Mouse (Mus musculus) CH12.LX (cell line): Measurements from ENCODE around the gene Pds5a. TPM values are rescaled to one million over a fixed set of nuclear protein-coding genes. Genes with fewer than 3 reads are reported as not detected.
"Not testable (repeated sequence)": the region's sequence is repeated elsewhere in the genome, so short reads cannot be mapped to it uniquely, and the experiment has no call there.

Experiments used
- DNase-seq: peaks from one replicate; pipeline ENCODE4 v3.0.0-alpha.2; 2013; ENCODE audit errors: extremely low read depth
- H3K27ac ChIP-seq: 2 replicates; pipeline ENCODE4 v1.5.1; 2012; ENCODE audit warnings: low read depth, mild to moderate bottlenecking, control low read depth, moderate library complexity; ENCODE audit not compliant: insufficient read depth
- H3K27me3 ChIP-seq: replicated peaks from 2 replicates; pipeline ENCODE3; 2012; ENCODE audit warnings: inconsistent platforms
- H3K36me3 ChIP-seq, 2 experiments: replicated peaks in 1 of 2; 2 replicates each; pipeline versions ENCODE3 to v1.6.1; 2012; ENCODE audit warnings: inconsistent platforms in 1 of 2, low read length in 1 of 2, mild to moderate bottlenecking in 1 of 2, mixed read lengths in 1 of 2, moderate library complexity in 1 of 2; ENCODE audit not compliant: control insufficient read depth in 1 of 2, insufficient read depth in 1 of 2
- H3K4me1 ChIP-seq, 2 experiments: 2 replicates each; pipeline ENCODE4 v1.6.1; 2012; ENCODE audit warnings: inconsistent platforms in 1 of 2, moderate library complexity in 1 of 2; ENCODE audit not compliant: insufficient read depth in 2 of 2, control insufficient read depth in 1 of 2
- H3K4me2 ChIP-seq: 2 replicates; pipeline ENCODE4 v1.6.1; 2012; ENCODE audit warnings: low read depth, mild to moderate bottlenecking, control low read depth; ENCODE audit not compliant: poor library complexity, insufficient read depth, severe bottlenecking
- H3K4me3 ChIP-seq, 3 experiments: fragments of 150-350 bp in 1 of 3; sonication (generic) in 1 of 3; replicated peaks in 1 of 3; 2 replicates each; pipeline versions ENCODE3 to v1.5.1; 2011 to 2012; ENCODE audit warnings: low read depth in 2 of 3, low read length in 2 of 3, mild to moderate bottlenecking in 2 of 3, moderate library complexity in 2 of 3, control low read depth in 1 of 3, improper control_type of control experiment in 1 of 3, inconsistent platforms in 1 of 3, mixed read lengths in 1 of 3; ENCODE audit not compliant: poor library complexity in 1 of 3
- H3K79me2 ChIP-seq: replicated peaks from 2 replicates; pipeline ENCODE4 v1.6.1; 2012; ENCODE audit warnings: mild to moderate bottlenecking, moderate library complexity; ENCODE audit not compliant: control insufficient read depth, poor library complexity, insufficient read depth, severe bottlenecking; ENCODE audit errors: extremely low read depth
- H3K9ac ChIP-seq: 2 replicates; pipeline ENCODE4 v1.6.1; 2012; ENCODE audit warnings: low read depth, mild to moderate bottlenecking, control low read depth, moderate library complexity; ENCODE audit not compliant: insufficient read depth
- H3K9me3 ChIP-seq: replicated peaks from 2 replicates; pipeline ENCODE3; 2012; ENCODE audit warnings: low read length, inconsistent platforms, mixed read lengths
- ETS1 ChIP-seq: conservative IDR thresholded peaks from 2 replicates; pipeline ENCODE4 v1.6.1; 2012; ENCODE audit warnings: low read depth, mild to moderate bottlenecking, inconsistent platforms, low read length, improper control_type of control experiment, moderate library complexity
- IRF4 ChIP-seq: IDR thresholded peaks from 2 replicates; pipeline ENCODE4 v1.6.1; 2014; ENCODE audit warnings: low read depth, mild to moderate bottlenecking, inconsistent platforms, low read length, improper control_type of control experiment
- MAZ ChIP-seq: IDR thresholded peaks from 2 replicates; pipeline ENCODE4 v1.6.1; 2012; ENCODE audit warnings: low read depth, mild to moderate bottlenecking, inconsistent platforms, low read length, improper control_type of control experiment, moderate library complexity
- SIN3A ChIP-seq: IDR thresholded peaks from 2 replicates; pipeline ENCODE4 v1.6.1; 2012; ENCODE audit warnings: low read length, improper control_type of control experiment, inconsistent platforms
- TCF12 ChIP-seq: IDR thresholded peaks from 2 replicates; pipeline ENCODE4 v1.6.1; 2014; ENCODE audit warnings: low read depth, mild to moderate bottlenecking, inconsistent platforms, low read length, improper control_type of control experiment
- ZNF384 ChIP-seq: IDR thresholded peaks from 2 replicates; pipeline ENCODE4 v1.6.1; 2012; ENCODE audit warnings: low read depth, low read length, improper control_type of control experiment, inconsistent platforms
- dilution Hi-C: fragments of 300-500 bp; cut with MboI; formaldehyde crosslinking; loops from 2 replicates; pipeline ENCODE4 v1.14.3; 2020; ENCODE audit warnings: low sequenced_read_pairs; ENCODE audit not compliant: extremely low pct_unique_long_range_greater_than_20kb, extremely low pct_ligation_motif_present
- in situ Hi-C: fragments of 300-500 bp; cut with MboI; formaldehyde crosslinking; loops from 3 replicates; pipeline ENCODE4 v1.14.3; 2019; ENCODE audit warnings: low sequenced_read_pairs, low pct_ligation_motif_present, low pct_unique_long_range_greater_than_20kb, mixed read lengths
- polyA plus RNA-seq: library from polyadenylated mRNA; unstranded; fragments of >175 nt; gene quantifications from 2 replicates; pipeline ENCODE4 v1.2.1, GENCODE M21; 2012; ENCODE audit warnings: low read depth; ENCODE audit not compliant: insufficient read length
- total RNA-seq, 2 experiments: library from RNA; depleted of rRNA; stranded (reverse); fragments of 300-350 nt in 1 of 2; fragments of >200 nt in 1 of 2; gene quantifications; 2 replicates each; pipeline ENCODE4 v1.2.3; 2012 to 2014

Pds5a gene
- total and polyA plus RNA-seq, 3 experiments, result 126 to 178 (median 140) TPM

DNA sequence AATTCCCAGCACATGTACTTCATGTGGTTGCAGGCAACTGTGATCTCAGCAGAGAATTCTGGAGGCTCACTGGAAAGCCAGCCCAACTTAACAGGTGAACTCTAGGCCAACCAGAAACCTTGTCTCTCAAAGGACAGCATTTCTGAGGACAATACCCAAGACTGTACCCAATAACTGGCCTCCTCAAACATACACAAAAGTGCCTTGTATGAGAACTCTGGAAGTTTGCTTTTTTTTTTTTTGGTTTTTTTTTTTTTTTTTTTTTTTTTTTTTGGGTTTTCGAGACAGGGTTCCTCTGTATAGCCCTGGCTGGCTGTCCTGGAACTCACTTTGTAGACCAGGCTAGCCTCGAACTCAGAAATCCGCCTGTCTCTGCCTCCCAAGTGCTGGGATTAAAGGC is 4.0 kb downstream of the Pds5a start:
- H3K9me3 ChIP-seq, H3K4me3 ChIP-seq, DNase-seq, H3K27ac ChIP-seq, H3K9ac ChIP-seq, dilution Hi-C loops, H3K4me2 ChIP-seq, H3K27me3 ChIP-seq: not testable (repeated sequence)
- Histone ChIP-seq H3K36me3 (peaks cover 18 to 48% of the 10 kb centered on the region in 2 experiments), H3K4me1 (peaks cover 3 to 42% of the 10 kb centered on the region in 2 experiments), H3K79me2 (peaks cover 82% of the 10 kb centered on the region)
- TF ChIP-seq ZNF384, result peak; percentile 56; the same call in 1 of the 2 replicates
- in situ Hi-C loops, result loop anchor here (10.0 kb wide), 1 partner anchor 299 kb away; the partner anchor contains the start of genes Lias and Rpl9

DNA sequence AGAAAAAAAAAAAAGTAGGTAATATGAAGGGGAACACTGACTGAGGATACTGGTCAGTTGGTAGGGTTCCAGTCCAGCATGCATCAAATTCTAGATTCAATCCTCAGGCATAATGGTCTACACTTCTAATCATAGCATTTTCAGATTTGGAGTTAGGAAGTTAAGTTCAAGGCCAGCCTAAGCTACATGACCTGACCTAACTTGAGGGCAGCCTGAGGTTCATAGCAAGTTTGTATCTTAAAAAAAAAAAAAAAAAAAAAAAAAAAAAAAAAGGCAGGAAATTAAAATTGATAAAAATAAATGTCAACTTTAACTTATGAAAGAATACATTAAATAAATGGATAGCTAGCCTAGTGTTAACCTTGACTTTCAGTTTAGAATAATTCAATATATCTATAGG is 5.1 kb downstream of the Pds5a start:
- H3K27me3 ChIP-seq, result no peaks in the 10 kb centered on the region
- H3K9ac ChIP-seq, result no peak overlapping the region
- no peak overlapping the region for H3K27ac ChIP-seq
- TF ChIP-seq MAZ, result no peak
- no peak for TF ChIP-seq IRF4
- no peak for TF ChIP-seq TCF12
- TF ChIP-seq ZNF384, result peak; percentile 66
- H3K79me2 ChIP-seq, result peaks cover 90% of the 10 kb centered on the region
- H3K9me3 ChIP-seq, result no peaks in the 10 kb centered on the region
- in situ Hi-C loops (loop anchor here (10.0 kb wide), 1 partner anchor 298 kb away; the partner anchor contains the start of genes Lias and Rpl9), dilution Hi-C loops (no loop called here)
- no peak overlapping the region for H3K4me3 ChIP-seq
- H3K4me1 ChIP-seq, result peaks cover 6 to 52% of the 10 kb centered on the region in 2 experiments
- H3K4me2 ChIP-seq, result no peak overlapping the region
- no peak for DNase-seq
- peaks cover 21 to 57% of the 10 kb centered on the region in 2 experiments for H3K36me3 ChIP-seq

DNA sequence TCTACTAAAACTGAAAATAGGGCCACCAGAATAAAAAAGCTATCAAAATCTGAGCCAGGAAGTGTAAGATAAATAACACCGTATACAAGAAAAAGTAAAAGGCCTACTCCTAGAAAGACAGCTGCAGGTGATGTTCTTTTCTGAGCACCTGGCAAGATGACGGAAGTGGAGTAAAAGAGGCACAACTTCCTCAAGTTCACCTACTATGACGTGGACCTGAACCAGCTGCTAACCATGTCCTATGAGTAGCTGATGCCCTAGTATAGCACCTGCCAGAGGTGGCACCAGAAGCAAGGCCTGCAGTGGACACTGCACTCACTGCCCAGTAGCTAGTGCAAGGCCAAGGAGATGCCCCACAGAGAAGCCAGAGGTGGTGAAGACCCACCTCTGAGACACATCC is 9.3 kb downstream of the Pds5a start:
- peaks cover 31 to 66% of the 10 kb centered on the region in 2 experiments for H3K36me3 ChIP-seq
- no peak overlapping the region for H3K4me3 ChIP-seq
- in situ Hi-C loops, result no loop called here
- H3K9ac ChIP-seq, result no peak overlapping the region
- dilution Hi-C loops, result no loop called here
- no peaks in the 10 kb centered on the region for H3K9me3 ChIP-seq
- no peak overlapping the region for H3K4me2 ChIP-seq
- no peaks in the 10 kb centered on the region for H3K27me3 ChIP-seq
- H3K27ac ChIP-seq, result no peak overlapping the region
- TF ChIP-seq SIN3A (no peak), ETS1 (0 out of 2 replicates have a peak, but pooled peaks have one; percentile 11)
- TF ChIP-seq, all 38 proteins: peak for 1
- no peak for DNase-seq
- Histone ChIP-seq H3K79me2 (peaks cover 92% of the 10 kb centered on the region), H3K4me1 (peaks cover 6 to 46% of the 10 kb centered on the region in 2 experiments)
